Mouse (Mus musculus) embryo, embryonic 10.5 days (tissue): ENCODE measurements around the gene Acp2.

Source experiments
- DNase-seq: peaks from one replicate; pipeline ENCODE4 v3.0.0-alpha.2; 2015; ENCODE audit warnings: low spot score

Acp2 gene

GRCm38 (mm10) chr2:91194624-91195332, 7.9 kb upstream of the Acp2 start:
- DNase-seq = peak; percentile 84

DNA sequence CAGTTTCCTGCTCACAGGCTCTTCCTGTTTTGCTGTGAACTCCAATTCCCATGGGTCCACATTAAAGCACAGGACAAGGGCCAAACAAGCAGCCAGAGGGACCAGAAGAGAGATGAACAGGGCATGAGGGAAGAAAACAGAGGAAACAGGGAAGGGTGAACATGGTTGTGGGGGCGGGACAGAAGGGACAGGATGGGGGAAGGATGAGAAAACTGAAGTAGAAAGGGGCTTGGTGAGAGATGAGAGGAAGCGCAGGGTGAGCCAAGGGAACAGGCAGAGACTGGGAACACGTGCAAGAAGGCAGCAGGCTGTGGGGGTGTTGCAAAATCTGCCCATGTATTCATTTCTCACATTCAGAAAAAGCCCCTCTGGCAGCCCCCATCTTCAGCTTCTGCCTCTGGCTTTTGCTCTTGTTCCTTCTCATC, 6.1 kb upstream of the Acp2 start:
- no peak for DNase-seq

DNA sequence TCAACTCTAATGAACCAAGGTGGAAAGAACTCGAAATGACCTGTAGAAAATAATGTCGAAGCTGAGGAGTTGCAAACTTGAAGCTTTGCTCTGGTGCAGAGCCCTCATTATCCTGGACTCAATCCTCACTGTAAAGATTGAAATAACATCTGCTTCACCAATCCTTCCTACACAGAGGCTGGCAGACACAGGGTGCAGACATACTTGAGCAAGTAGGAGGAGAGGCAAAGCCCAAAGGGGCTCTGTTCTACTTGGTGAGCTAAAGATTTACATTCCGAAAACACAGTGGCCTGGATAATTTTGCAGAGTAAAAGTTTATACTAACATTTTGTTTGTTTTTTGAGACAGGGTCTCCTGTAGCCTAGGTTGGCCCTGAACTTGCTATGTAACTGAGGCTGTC, 3.8 kb upstream of the Acp2 start:
- no peak for DNase-seq

DNA sequence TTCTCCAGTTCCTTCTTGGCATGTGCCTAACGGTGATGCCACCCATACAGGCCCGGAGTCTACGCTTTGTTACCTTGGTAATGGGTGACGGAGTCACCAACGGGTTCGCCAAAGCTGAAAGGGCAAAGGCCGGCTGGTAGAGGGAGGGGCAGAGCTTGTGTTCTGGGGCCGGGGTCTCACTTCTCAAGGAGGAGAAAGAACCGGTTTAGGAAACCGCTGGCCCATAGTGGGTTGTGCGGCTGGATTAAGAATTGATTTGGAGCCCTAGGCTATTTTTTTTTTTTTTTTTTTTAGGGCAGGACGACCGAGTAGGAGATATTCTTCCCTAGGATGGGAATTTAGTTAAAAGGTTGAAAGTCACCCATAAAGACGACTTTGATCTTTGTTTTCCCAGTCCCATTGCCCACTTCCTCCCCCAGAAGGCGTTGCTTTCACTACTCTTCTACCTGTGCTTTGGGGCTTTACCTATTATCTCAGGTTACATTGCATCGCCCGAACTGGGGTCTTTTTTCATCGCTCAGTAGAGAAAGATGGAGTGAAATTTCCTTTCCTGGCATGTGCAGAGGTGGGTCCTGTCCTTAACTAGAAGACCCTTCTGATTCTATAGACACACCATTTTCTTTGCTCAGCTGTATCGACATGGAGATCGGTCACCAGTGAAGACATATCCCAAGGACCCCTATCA, 429 bp downstream of the Acp2 start:
- peak; percentile 28 for DNase-seq

DNA sequence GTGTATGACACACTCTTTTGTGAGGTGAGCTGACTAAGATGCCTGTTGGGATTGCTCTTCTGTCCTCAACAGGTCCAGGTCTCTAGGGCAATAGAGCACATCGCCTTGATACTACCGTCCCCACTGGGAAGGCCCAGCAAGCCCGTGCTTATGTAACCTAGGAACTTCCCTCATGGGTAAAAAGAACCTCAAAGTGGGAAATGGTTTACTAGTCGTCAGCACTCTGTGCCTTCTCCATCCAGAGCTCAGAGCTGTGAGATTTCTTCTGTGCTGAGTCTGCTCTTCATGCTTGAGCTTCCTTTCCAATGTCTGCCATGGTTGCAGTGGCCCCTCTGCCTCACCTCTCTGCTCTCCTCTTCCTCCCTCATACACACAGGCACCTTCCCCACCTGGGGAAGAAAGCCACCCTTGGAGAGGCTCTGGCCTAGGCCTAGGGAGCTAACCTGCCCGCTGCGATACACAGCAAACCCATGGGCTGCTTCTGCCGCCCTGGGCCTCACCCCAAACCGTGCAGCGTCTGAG, 3.6 kb downstream of the Acp2 start:
- no peak for DNase-seq

GRCm38 (mm10) chr2:91213311-91213710, 10.6 kb downstream of the Acp2 start:
- no peak for DNase-seq

- no peak for DNase-seq
These were observed 14.3 kb downstream of the Acp2 start for GRCm38 (mm10) chr2:91217032-91217431.

DNA sequence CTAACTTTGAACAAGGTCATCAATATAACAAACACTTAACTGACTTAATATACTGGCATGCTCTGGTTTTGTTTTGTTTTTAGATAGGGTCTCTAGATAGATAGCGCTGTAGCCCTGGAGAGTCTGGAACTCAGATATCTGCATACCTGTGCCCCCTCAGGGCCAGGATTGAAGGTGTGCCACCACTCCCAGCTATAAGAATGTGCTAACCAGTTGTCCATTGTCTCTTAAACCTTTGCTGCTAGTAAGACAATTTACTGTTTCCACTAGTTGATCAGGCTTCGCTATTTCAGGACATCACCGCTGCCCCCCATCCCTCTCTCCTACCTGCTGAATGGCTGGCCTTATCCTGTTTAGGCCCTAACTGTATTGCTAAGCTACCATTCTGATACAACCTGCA, 17.8 kb downstream of the Acp2 start:
- no peak for DNase-seq

DNA sequence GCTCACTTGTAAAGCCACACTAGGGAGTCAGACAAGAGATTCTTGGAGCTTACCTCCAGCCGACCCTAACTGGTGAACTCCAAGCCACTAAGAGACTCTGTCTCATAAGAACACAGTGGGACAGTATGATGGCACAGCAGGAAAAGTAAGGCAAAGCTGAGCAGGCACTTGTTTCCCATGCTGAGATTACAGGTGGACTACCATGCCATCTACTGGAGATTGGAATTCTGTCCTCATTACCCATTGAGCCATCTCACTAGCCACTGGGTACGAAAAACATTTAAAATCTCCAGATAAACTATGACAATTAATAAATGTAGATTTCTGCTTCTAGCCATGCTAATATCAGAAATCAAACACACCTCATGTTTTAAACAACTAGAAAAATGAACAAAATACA, 20.9 kb downstream of the Acp2 start:
- DNase-seq = no peak

DNA sequence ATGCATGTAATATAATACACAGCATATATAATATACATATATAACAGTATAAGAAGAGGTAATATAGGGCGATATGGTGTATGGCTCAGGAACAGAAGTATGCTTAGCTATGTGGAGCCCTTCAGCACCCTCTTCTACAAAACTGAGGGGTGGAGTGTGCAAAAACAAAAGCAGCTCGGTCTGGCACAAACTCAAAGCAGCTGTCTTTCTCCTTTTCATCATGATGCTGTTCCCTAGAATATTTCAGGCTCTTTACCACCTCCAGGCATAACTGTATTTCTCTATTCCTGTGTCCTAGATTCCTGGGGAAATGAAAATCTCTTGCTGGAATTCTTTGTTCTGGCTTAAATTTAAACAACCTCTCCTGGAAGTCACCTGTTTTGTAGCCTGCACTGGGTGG, 27.1 kb downstream of the Acp2 start:
- DNase-seq = no peak

GRCm38 (mm10) chr2:91236601-91237510, 34.2 kb downstream of the Acp2 start, which contains the start of gene Ddb2:
Gene Ddb2 (minus strand): TSS chr2:91236982.
- peak; percentile 97 for DNase-seq

DNA sequence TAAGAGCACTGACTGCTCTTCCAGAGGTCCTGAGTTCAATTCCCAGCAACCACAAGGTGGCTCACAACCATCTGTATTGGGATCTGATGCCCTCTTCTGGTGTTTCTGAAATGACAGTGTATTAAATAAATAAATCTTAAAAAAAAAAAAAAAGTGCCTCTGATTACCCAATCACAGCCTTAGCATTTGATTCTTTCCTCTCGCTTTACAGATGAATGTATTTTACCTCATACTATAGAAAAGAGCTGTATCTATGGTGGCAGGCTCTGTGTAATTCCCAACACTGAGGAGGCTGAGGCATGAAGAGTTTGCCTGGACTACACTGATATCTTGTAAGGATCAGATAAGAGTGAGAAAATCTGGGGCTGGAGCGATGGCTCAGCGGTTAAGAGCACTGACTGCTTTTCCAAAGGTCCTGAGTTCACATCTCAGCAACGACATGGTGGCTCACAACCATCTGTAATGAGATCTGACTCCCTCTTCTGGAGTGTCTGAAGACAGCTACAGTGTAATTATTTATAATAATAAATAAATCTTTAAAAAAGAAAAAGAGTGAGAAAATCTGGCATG, 34.9 kb downstream of the Acp2 start:
- DNase-seq = peak; percentile 42

- no peak for DNase-seq
These were observed 39.9 kb downstream of the Acp2 start for GRCm38 (mm10) chr2:91242547-91242946.

DNA sequence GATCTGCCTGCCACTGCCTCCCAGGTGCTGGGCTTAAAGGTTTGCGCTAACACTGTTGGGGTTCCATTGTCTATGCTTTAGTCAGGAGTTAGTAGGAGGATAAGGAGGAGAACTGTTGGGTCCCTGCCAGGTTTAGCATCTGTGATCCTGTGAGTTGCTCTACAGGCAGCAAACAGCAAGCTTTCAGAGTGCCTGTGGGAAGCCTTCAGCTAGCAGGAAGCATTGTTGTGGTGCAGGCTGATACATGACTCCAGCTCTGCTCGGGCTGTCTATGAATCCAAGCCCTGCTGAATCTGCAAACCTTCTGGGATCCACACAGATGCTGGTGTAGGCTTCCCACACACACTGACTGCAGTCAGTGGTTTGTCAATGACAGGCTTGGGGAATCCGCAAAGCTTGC, 40.7 kb downstream of the Acp2 start:
- DNase-seq = no peak

- DNase-seq = no peak
These were observed 42.0 kb downstream of the Acp2 start for GRCm38 (mm10) chr2:91244557-91245228.

GRCm38 (mm10) chr2:91248366-91248765, 45.7 kb downstream of the Acp2 start:
- DNase-seq = no peak

DNA sequence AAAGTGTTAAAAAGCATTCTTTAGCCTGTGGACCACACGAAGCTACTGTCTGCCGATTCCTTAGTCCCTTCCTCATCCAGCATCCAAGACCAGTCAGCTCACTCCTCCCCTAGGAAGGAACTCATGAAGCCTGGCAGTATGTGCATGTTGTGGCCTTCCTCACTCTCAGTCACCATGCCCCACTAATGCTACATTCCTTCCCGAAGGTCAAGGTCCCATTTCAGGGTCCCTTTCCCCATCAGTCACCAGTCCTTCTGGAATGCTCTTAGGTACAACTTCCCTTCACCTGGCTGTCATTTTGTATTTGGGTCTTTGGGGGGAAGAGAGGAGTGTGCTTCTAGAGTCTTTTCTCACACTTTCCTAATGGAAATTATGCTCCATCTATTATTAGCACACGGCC, 49.3 kb downstream of the Acp2 start:
- no peak for DNase-seq

DNA sequence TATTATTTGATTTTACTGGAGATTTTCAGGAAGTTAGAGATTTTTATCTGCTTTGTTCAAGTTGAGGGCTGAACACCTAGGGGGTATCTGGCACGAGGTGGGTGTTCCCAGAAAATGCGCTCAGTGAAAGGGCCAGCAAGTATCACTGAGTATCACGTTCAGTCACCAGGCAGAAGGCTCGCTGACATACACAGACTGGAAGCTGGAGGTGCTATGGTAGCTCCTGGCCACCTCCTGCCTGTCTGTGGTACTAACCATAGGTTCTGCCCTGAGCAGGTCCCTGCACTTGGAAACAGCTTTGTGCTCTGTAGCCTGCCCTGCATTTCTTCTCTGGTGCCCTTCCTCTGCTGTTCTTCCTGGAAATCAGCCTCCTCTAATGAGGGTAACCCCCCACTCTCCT, 49.8 kb downstream of the Acp2 start:
- no peak for DNase-seq

DNA sequence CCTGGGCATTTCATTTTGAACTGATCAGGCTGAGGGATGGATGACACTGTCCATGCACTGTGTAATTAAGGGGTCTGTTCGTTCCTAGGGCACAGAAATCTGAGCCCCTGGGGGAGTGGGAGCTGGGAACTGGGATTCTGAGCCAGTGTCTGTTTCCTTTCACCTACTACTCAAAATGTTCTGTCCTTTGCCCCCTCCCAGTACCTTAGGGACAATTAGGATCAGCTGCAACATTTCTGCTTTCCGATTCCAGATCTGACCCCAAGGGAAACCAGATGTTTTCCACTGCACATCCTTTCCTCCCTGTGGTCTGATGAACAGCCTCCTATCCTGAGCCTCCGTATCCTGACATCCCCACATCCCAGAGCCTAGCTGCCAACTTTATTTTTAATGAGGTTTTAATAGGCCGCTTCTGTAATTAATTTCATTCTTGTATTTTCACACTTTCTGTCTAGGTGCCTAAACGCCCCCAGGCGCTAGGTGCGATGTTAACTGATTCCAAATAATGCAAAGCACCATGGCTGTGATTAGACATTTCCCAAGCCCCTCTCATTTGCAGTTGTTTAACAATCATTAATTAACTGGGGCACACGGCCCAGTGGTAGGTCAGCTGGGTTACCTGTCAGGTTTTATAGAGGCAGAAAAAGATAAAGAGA, 52.2 kb downstream of the Acp2 start:
- DNase-seq = peak; percentile 29

- DNase-seq = peak; percentile 58
These were observed 53.0 kb downstream of the Acp2 start, which contains the start of gene Pacsin3 for GRCm38 (mm10) chr2:91255661-91256150. Gene Pacsin3 (plus strand): TSS chr2:91255954.
